Mouse (Mus musculus): ENCODE data around the gene Agap2.
"Not testable (repeated sequence)": the region's sequence is repeated elsewhere in the genome, so short reads cannot be mapped to it uniquely, and the experiment has no call there.

Agap2 gene

GRCm38 (mm10) chr10:127059174-127059967 lies 15.7 kb upstream of the Agap2 start:
- no peak for DNase-seq (ENCODE audit: low spot score in 2 of 2)

- peak in 1 of 2 experiments; percentile 79 for DNase-seq (ENCODE audit: low spot score in 2 of 2)
Measured at GRCm38 (mm10) chr10:127059968-127060916, 14.8 kb upstream of the Agap2 start, which contains the start of gene March9. Gene March9 (minus strand): TSS chr10:127060184.

GRCm38 (mm10) chr10:127061085-127061484 lies 14.0 kb upstream of the Agap2 start:
- DNase-seq (ENCODE audit: low spot score in 2 of 2) = no peak

GRCm38 (mm10) chr10:127061513-127061912 lies 13.6 kb upstream of the Agap2 start:
- DNase-seq (ENCODE audit: low spot score in 2 of 2) = no peak

GRCm38 (mm10) chr10:127062101-127062500 lies 13.0 kb upstream of the Agap2 start:
- DNase-seq (ENCODE audit: low spot score in 2 of 2) = not testable (repeated sequence)

- DNase-seq (ENCODE audit: low spot score in 2 of 2) = no peak
Measured at GRCm38 (mm10) chr10:127062503-127062902, 12.6 kb upstream of the Agap2 start.

GRCm38 (mm10) chr10:127063239-127063872 lies 11.7 kb upstream of the Agap2 start, which contains the start of gene Cdk4:
Gene Cdk4 (plus strand): TSS chr10:127063534.
- peak; percentile 98 to 99 for DNase-seq (ENCODE audit: low spot score in 2 of 2)

- DNase-seq (ENCODE audit: low spot score in 2 of 2) = no peak
Measured at GRCm38 (mm10) chr10:127063913-127064870, 10.9 kb upstream of the Agap2 start.

- DNase-seq (ENCODE audit: low spot score in 2 of 2) = no peak
Measured at GRCm38 (mm10) chr10:127065981-127066380, 9.1 kb upstream of the Agap2 start.

- no peak for DNase-seq (ENCODE audit: low spot score in 2 of 2)
Measured at GRCm38 (mm10) chr10:127066519-127067018, 8.5 kb upstream of the Agap2 start.

GRCm38 (mm10) chr10:127068360-127069038 lies 6.6 kb upstream of the Agap2 start:
- no peak for DNase-seq (ENCODE audit: low spot score in 2 of 2)

- DNase-seq (ENCODE audit: low spot score in 2 of 2) = no peak
Measured at GRCm38 (mm10) chr10:127069281-127070189, 5.5 kb upstream of the Agap2 start.

GRCm38 (mm10) chr10:127070190-127071121 lies 4.6 kb upstream of the Agap2 start, which contains the start of gene Tspan31:
Gene Tspan31 (minus strand): TSS chr10:127070264.
- peak; percentile 93 to 97 for DNase-seq (ENCODE audit: low spot score in 2 of 2)

- no peak for DNase-seq (ENCODE audit: low spot score in 2 of 2)
Measured at GRCm38 (mm10) chr10:127071203-127071602, 3.9 kb upstream of the Agap2 start.

- not testable (repeated sequence) for DNase-seq (ENCODE audit: low spot score in 2 of 2)
Measured at GRCm38 (mm10) chr10:127072270-127072669, 2.8 kb upstream of the Agap2 start.

- DNase-seq (ENCODE audit: low spot score in 2 of 2) = not testable (repeated sequence)
Measured at GRCm38 (mm10) chr10:127072969-127073368, 2.1 kb upstream of the Agap2 start.

GRCm38 (mm10) chr10:127073981-127074380 lies 1.1 kb upstream of the Agap2 start:
- no peak for DNase-seq (ENCODE audit: low spot score in 2 of 2)

GRCm38 (mm10) chr10:127075651-127076050 lies 567 bp downstream of the Agap2 start:
- no peak for DNase-seq (ENCODE audit: low spot score in 2 of 2)

All from right cerebral cortex, postnatal 36 days (tissue).